Mouse (Mus musculus) spleen, adult 2 months (tissue): Measurements from ENCODE around the gene Kcnd3.

Experiments used
- CTCF ChIP-seq: fragments of 200-500 bp; IDR thresholded peaks from 2 replicates; pipeline ENCODE4 v1.5.1; 2011; ENCODE audit warnings: mild to moderate bottlenecking, inconsistent platforms; ENCODE audit not compliant: insufficient read depth, insufficient read length, insufficient replicate concordance; ENCODE audit errors: extremely low read depth
- POLR2A ChIP-seq: fragments of 200-500 bp; IDR thresholded peaks from 2 replicates; pipeline ENCODE4 v1.6.1; 2011; ENCODE audit warnings: low read depth, low read length, inconsistent platforms

GRCm38 (mm10) chr3:105548074-105548771, 96.1 kb downstream of the Kcnd3 start:
- TF ChIP-seq POLR2A (no peak), CTCF (no peak)
